Mouse (Mus musculus): Measurements from ENCODE around the gene Gm49383. TPM values are rescaled to one million over a fixed set of nuclear protein-coding genes. Genes with fewer than 3 reads are reported as not detected.

The Gm49383 gene
- total RNA-seq, 4 experiments from 2014 or later: 6.2 to 8.3 (median 7.0) TPM

DNA sequence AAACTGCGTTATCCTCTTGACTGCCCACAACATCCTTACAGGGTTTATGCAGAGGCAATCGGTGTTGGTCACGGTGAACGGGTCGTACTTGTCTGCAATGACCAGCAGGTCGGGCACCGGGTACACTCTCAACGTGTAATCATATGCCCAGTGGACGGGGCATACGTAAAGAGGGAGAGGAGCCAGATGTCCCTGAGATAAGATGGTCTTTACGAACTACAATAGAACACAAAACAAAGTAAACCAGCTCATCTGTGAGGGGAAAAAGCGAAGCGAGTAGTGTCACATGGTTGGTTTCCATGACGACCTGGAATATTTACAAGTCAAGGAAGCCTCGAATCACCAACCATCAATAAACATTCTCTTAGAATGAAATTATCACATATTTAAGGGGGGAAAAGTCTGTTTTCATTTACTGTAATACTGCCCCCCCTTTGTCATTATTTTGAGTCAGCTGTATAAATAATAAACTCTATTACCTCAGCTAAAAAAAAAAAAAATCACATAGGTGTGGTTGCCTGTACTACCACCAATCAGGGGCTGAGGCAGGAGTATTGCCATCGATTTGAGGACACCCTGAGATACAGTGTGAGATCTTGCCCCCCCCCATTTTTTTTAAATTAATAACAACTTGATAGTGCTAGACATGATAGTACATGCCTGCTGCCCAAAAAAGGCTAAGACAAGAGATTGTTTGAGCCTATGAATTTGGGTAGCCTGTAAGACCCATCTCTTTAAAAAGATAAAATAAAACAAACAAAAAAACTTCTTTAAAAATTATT, 7.3 kb upstream of the Gm49383 start, which contains the start of gene Gm49384:
TSS of gene Gm49384 (minus strand) at position 216 of the 782 bp plus-strand sequence.
- DNase-seq (ENCODE audit: low spot score in 2 of 2): no peak

DNA sequence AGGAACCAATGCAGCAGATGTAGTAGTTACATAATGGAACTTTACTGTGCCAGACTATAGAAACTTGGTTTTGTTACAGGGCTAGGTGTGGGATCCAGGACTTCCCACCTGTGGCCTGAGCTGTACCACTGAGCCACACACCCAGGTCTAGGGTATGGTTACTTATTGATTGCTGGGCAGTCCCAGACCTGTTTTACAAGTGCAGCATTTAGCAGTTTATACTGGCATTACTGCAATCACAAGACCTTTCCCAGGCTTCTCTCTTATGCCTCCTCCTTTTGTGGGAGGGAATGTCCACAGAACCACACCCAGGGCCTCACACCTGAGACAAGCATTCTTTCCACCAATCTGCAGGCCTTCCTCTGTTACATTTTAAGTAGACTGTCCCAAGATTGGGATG, 2.1 kb upstream of the Gm49383 start:
- DNase-seq (ENCODE audit: low spot score in 2 of 2): no peak

DNA sequence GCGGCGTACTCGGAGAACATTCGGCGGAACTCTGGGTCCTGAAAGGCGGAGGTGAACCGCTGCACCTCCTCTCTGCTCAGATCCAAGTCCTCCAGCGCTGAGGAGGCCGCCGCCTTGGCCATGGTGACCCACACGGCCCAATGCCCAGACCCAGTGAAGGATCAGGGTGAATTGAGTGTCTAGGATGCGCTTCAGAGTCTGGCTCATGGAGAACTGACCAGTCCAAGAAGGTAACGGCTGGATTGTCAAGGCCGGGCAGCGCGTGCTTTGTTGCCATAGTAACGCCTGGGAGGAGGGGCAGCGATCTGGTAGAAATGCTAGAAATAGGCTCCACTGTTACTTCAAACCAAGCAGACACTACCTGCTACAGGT, 1.2 kb upstream of the Gm49383 start, which contains the start of gene Dnaaf2:
TSS of gene Dnaaf2 (minus strand) at position 266 of the 372 bp plus-strand sequence.
- DNase-seq (ENCODE audit: low spot score in 2 of 2): peak; percentile 49 to 54

DNA sequence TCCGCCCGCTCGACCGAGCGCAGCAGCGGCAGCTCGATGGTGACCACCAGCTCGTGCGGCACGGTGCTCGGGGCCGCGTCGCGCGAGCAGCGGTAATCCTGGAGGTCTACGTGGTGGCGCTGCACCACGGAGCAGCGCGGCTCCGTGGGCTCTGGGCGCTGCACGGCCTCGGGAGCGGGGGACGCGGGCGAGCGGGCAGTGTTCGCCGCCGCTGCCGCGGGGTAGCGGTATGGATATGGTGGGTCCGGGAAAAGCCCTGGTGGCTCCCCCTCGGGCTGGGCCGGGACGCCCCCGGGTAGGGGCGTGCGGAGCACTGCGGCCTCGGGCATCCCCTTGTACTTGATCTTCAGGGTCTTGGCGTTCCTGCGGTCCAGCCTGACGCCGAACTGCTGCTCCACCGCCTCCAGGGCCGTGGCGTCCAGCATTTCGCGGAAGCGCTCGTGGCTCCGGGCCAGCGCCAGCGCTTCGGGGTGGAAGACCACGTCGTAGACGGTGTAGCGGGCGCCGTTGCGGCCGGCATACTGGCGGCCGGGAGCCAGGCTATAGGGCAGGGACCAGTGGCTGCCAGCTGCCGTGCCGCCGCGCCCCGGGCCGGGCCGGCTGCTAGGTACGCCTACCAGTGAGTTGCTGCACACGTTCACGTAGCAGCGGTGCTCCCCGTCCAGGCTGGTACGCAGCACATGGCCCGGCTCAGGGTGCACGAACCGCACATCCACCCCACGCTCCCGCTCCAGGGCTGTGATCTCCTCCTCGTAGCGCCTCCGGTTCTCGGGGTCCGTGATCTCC, 667 bp upstream of the Gm49383 start:
- no peak for DNase-seq (ENCODE audit: low spot score in 2 of 2)

DNA sequence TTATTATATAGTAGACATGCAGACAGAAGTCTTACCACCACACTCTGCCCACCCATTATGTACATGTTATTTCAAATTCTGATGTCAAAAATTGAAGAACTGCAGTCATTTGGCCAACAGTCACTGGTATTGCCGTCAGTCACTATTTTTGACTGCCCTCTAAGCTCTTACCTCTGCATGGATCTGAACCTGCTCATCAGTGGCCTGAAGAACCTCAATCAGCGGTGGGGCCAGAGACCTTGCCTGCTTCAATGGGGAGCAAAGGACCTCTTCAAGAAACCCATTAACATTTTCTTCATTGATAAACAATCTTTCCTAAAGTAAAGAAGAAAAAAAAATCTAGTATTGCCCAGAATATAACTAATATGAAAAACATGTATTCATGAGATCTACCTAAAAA, 4.3 kb downstream of the Gm49383 start:
- DNase-seq (ENCODE audit: low spot score in 2 of 2): no peak

DNA sequence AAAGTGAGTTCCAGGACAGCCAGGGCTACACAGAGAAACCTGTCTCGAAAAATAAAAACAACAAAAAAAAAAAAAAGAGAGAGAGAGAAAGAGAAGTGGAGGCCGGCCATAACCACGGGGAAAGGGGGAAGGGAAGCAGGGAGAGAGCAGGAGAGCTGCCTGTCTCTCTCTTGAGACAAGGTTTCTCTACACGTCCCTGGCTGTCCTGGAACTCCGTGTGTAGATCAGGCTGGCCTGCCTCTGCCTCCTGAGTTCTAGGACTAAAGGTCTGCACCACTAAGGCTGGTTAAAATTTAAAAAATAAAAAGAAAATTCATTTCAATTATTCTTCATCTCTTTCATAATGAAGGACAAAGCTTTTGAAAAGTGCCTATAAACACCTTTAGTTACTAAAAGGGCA, 5.5 kb downstream of the Gm49383 start:
- no peak for DNase-seq (ENCODE audit: low spot score in 2 of 2)

DNA sequence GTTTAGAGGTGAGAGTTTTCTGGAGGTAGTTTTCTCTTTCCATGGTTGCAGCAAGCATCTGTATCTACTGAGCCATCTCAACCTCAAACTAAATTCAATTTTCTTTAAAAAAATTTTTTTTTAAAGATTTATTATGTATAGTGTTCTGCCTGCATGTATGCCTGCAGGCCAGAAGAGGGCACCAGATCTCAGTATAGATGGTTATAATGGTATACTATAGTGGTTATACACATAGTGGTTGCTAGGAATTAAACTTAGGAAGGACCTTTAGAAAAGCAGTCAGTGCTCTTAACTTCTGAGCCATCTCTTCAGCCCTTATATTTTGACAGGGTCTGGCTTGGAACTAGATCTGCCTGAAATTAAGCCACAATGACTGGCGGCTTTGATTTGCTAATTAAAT, 6.4 kb downstream of the Gm49383 start:
- DNase-seq (ENCODE audit: low spot score in 2 of 2): no peak

DNA sequence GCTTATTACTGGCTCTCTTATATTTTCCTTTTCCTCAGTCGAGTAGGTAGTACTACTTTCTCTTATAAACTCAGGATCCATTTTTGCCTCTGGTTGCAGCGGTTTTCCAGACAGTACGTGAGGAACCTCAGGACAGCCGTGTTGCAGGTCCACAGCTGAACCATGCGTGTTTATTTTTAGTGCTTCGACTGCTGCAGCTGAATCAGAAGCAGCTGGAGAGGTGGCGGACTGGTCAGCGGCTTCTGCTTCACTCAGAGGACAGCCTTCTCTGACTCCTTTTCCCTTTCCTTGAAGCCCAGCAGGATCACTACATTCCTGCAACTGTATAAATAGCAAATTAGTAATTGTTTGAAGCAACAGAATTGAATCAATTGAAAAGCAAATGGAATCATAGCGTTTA, 6.8 kb downstream of the Gm49383 start:
- DNase-seq (ENCODE audit: low spot score in 2 of 2): no peak

DNA sequence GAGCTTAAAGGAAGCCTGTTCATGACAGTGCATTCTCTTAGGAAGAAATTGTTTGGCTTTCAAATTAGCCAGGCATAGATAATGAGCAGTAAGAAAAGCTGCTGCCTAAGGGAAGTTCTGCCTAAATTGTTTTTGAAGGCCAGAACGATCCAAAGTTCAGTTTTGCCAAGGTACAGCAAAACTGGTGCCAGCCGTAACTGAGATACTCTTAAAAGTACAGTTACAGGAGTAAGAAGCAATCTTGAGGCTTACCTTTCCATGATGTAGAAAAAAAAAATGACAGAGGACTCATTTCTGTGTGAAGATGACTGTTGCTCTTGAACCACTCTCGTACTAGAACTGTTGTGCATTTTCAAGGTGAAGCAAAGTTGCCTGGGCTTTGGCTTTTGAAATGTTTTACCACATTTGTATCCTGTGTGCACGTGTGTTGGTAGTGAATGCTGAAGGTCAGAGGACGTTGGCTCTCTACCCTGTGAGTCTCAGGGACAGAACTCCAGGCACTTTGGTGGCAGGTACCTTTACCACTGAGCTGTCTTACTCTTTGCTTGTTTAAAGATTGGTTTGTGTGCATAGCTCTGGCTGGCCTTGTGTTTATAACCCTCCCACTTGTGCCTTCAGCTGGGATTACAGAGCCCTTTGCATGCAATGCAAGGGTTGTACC, 10.0 kb downstream of the Gm49383 start:
- DNase-seq (ENCODE audit: low spot score in 2 of 2): no peak

DNA sequence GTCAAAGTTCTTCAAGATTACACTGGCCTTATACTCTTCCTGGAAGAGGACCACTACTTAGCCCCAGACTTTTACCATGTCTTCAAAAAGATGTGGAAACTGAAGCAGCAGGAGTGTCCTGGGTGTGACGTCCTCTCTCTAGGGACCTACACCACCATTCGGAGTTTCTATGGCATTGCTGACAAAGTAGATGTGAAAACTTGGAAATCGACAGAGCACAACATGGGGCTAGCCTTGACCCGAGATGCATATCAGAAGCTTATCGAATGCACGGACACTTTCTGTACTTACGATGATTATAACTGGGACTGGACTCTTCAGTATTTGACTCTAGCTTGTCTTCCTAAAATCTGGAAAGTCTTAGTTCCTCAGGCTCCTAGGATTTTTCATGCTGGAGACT, 11.5 kb downstream of the Gm49383 start:
- no peak for DNase-seq (ENCODE audit: low spot score in 2 of 2)

DNA sequence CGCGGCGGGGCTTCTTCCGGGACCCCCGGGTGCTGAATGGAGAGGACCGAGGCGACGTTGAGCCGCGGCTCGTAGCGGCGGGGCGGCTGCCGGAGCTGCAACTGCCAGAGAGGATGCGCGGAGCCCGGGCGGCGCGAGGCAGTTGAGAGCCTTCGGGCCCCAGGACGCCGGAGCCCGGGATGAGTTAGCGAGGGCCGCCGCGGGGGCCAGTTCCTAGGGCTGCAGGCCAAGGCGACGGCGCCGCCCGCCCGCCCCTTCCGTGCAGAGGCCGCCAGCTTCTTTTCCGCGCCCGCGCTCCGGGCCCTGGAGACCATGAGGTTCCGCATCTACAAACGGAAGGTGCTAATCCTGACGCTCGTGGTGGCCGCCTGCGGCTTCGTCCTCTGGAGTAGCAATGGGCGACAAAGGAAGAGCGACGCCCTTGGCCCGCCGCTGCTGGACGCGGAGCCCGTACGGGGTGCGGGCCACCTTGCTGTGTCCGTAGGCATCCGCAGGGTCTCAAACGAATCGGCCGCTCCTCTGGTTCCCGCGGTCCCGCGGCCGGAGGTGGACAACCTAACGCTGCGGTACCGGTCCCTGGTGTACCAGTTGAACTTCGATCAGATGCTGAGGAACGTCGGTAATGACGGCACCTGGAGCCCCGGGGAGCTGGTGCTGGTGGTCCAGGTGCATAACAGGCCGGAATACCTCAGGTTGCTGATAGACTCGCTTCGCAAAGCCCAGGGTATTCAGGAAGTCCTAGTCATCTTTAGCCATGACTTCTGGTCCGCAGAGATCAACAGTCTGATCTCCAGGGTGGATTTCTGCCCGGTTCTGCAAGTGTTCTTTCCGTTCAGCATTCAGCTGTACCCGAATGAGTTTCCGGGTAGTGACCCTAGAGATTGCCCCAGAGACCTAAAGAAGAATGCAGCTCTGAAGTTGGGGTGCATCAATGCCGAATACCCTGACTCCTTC, 12.3 kb downstream of the Gm49383 start:
- peak in 1 of 2 experiments; percentile 32 for DNase-seq (ENCODE audit: low spot score in 2 of 2)

DNA sequence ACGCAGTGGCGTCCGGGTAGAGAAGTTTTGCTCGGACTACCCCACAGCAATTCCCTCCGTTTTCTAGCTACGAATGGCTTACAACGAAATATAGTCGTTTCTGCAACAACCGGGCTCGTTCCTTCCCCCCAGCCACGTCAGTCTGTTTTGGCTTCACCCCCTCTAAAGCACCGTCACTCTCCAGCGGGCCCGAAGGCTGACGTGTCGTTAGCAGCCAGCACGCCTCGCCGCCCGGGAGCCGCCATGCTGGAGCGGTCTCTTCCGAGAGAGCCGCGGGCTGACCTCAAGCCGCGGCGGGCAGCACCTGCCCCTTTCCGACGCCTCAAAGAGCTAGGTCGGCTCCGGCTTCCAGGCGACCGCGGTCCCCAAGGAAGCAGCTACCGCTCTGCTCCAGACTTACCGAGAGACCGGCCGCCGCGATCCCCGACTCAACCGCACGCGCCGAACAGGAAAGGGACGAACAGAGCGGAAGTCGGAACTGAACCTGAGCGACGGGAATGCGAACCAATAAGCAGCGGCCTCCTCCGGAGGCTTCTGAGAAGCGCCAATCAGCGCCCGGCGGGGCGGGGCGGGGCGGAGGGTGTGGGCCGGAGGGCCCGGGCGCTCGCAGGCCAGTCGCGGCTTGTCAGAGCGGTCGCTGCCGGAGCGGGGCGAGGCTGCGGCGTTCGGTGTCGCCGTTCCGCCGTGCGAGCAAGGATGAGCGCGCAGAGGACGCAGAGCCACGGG, 13.2 kb downstream of the Gm49383 start, which contains the start of the genes Rpl36al and Mgat2:
TSS of gene Rpl36al (minus strand) at position 501 of the 726 bp plus-strand sequence.
TSS of gene Mgat2 (plus strand) at position 575 of the 726 bp plus-strand sequence.
- DNase-seq (ENCODE audit: low spot score in 2 of 2): peak; percentile 96 to 98

DNA sequence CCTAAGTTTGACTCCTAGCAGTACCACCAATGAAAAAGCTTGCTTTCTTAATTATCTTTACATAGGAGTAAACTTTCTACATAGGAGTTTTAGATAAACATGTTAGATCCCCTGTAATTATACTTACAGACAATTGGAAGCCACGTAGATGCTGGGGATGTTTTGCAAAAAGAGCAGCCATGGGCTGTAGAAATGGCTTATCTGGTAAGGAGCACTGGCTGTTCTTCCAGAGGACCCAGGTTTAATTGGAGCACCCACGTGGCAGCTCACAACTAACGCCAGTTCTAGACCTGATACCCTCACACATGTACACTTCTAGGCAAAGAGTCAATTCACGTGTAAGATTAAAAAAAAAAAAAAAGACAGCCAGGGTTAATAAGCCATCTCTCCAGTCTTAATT, 15.1 kb downstream of the Gm49383 start:
- no peak for DNase-seq (ENCODE audit: low spot score in 2 of 2)

DNA sequence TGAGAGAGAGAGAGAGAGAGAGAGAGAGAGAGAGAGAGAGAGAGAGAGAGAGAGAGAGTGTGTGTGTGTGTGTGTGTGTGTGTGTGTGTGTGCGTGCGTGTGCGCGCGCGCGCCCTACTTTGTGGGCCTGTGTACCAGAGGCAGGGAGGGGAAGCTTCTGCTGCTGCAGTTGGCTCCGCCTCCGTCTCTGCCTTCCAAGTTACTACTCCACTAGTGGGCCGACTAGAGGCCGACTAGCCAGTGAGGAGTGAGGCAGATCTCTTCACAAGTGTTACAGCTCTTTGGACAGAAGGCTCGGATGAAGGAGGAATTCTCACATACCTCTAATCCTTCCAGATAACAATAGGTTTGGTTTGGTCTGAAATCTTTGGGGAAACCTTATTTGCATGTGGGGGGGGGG, 17.5 kb downstream of the Gm49383 start:
- no peak for DNase-seq (ENCODE audit: low spot score in 2 of 2)

DNA sequence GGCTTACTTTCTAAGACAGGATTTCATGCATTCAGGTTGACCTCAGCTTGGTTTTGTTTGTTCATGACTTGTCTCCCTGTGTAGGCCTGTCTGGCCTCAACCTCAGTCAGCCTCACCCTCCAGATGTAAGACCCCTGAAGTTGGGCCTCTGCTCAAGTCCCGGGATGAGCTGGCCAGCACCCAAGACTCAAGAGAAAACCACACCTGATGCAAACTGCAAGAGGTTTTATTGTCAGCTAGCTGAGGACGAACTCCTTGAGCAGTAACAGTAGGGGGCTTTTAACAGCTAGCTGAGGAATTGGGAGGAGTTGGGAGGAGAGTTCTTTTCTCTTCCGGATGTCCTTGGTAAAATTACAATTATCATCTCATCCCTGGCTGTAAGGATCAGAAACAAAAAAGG, 19.4 kb downstream of the Gm49383 start:
- DNase-seq (ENCODE audit: low spot score in 2 of 2): no peak

DNA sequence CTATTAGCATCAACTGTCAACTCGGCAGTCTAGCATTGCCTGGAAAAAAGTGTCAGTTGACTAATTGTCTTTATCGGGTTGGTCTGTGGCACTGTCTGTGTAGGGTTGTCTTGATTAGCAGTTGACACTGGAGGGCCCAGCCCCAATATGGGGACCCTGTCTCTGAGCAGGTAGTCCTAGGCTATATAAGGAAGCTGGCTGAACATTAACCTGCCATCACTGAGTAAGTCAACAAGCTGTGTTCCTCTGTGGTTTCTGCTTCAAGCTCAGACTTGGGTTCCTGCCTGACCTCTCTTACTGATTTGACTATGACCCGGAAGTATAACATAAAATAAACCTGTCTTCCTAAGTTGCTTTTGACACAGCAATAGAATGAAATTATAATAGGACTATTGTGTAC, 20.9 kb downstream of the Gm49383 start:
- no peak for DNase-seq (ENCODE audit: low spot score in 2 of 2)

DNA sequence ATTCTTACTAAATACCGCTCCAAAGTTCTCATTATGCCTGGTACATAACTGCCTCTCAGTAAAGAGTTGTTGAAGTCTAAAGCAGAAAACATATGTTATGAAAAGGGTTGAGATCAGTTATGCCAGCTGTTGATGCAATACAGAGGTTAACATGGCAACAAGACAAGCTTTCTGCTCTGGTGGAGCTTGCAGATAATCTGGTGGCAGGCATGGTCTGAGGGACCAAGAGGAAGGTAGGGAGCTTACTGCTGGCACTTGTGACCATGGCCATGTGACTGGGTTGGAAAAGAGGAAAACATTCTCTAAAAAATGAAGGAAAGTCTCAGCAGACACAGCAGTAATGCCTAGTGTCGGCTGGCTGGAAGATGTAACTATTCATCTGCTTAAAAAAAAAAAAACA, 25.6 kb downstream of the Gm49383 start:
- DNase-seq (ENCODE audit: low spot score in 2 of 2): no peak

DNA sequence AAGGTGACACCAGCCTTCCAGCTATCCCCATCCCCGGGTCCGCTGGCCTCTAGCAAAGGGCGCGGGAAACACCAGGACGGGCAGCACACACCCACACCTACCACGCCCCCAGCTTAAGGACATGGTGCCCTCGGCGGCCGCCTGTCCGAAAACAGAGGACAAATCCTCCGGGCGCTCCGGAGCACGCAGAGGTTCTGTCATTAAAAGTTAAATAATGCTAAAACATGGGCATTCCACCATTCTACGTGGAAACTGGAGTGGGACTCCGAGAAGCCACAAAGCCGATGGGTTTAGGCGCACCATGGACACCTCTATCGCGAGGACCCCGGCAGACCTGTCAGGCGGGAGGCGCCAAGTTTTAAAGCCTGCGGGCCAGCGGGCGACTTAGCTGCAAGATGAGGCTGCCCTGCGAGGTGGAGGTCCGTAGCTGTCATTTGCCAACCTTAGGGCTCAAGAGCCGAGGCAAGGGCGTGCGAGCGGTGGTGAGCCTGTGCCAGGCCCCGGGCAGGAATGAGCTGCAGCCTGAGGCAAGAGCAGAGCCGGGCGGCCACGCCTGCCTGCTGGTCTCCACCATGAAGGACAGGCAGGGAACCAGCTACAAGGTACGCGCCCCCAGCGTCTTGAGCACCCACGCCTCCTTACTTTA, 28.3 kb downstream of the Gm49383 start, which contains the start of gene Lrr1:
TSS of gene Lrr1 (plus strand) at position 354 of the 646 bp plus-strand sequence.
- DNase-seq (ENCODE audit: low spot score in 2 of 2): peak; percentile 72 to 90

DNA sequence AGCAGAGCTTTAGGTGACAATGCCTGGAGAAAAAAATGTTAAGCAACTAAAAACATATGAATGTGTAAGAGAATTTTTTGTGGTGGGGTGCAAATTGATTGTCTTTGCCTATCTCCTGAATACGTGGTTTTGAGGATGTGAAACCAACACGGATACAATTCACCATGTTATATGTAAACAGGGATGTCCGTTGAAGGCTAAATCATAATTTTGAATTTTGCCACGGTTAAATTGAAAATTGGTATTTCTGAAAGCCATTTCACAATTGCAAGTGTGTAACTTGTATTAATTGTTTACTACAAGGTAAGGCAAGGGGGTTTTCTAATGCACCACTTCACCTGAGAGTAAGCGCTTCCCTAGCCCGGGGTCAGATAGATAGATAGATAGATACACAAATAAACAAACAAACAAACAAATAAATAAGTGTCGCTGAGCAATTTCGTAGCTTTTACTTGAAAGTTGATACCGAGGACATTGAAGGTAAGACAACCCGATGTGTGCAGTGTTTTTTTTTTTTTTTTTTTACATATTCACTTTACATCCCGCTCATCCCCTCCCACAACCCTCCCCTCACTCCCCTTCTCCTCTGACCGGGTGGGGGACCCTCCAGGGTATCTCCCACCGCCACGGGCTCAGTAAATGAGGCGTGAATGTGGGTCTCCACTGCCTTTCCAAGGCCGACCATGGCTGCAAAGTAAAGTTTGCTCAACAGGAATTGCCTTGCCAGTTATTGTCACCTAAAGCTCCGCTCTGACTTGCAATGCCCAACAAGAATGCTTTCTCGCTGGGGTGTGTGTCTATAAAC, 29.0 kb downstream of the Gm49383 start:
- DNase-seq (ENCODE audit: low spot score in 2 of 2): no peak

Measured in layer of hippocampus, adult 8-10 months (tissue).